Mouse (Mus musculus) CD4-positive helper T cell, adult 2 months (primary cell): Measurements from ENCODE around the gene Gm44973.
"Not testable (repeated sequence)": the region's sequence is repeated elsewhere in the genome, so short reads cannot be mapped to it uniquely, and the experiment has no call there.

Experiments used
- DNase-seq: peaks from one replicate; pipeline ENCODE4 v3.0.0-alpha.2; 2012; ENCODE audit warnings: low read depth, missing footprints, low spot score

Gene Gm44973

DNA sequence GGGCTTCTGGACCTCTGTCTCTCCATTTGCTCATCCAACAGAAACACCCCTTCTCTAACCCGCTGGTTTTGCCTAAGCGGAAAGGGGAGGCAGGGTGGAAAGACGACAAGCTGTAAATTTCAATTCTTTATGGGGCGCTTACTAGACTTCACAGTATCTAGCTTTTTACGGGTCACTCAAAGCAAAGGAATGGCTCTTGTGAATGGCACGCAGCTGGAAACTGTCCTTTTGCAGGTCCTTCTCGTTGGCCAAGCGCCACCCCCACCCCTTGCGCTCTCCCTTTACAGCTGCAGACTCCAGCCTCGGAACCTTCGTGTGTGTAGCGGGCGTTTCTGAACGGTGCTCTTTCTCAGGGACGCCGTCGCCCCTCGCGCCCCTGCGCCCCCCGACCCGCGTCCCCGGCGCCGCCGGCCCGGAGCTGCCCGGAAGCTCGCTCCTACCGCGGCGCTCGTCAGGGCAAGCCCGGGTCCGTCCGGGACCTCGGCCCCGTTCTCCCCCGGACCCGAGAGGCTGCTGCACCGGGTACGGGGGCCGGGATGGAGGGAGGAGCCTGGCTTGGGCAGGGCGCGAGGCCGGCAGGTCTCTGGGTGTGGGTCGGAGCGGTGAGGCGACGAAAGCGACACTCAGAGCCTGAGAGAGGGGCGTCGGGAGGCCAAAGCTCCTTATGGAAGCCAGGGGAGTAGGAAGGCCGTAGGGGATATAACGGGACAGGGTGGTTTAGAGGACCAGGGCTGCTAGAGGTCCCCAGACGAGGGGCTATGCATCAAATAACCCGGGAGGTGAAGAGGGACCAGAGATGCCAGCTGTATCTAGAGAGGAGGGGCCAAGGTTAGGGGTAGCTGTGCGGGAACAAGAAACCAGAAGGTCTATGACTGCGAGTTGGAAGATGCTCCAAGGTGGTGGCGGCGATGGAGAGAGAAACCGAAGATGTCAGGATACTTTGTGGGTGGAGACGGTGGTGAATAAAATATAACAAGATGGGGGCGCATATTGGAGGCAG, 36.2 kb downstream of the Gm44973 start, which contains the start of gene Zfp580:
Zfp580 (plus strand) TSS at position 346 of the 1,000 bp plus-strand sequence.
- peak; percentile 67 for DNase-seq

DNA sequence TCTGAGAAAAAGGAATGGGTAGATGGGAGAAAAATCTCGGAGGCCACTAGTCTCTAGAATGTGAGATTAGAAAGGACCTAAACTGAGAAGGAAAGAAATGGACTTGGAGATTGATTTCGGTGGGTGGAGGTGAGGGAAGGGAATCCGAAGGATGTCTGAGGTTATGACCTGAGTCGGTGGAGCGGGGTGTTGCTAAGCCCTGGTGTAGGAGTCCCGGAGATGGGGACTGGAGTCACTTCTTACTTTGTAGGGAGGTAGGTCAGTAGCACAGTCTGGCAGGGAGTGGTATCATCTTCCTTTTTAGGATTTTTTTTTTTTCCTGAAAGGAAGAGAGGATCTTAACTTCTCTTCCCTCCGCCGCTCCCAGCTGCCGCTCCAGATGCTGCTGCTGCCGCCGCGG, 37.1 kb downstream of the Gm44973 start:
- peak; percentile 30 for DNase-seq

DNA sequence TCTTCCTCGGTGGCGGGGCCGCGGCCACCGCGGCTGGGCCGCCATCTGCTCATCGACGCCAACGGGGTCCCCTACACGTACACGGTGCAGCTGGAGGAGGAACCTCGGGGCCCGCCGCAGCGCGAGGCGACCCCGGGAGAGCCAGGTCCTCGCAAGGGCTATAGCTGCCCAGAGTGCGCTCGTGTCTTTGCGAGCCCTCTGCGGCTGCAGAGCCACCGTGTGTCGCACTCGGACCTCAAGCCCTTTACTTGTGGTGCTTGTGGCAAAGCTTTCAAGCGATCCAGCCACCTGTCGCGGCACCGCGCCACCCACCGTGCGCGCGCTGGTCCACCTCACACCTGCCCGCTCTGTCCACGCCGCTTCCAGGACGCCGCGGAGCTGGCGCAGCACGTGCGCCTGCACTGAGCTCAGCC, 37.6 kb downstream of the Gm44973 start:
- DNase-seq, result peak; percentile 35

DNA sequence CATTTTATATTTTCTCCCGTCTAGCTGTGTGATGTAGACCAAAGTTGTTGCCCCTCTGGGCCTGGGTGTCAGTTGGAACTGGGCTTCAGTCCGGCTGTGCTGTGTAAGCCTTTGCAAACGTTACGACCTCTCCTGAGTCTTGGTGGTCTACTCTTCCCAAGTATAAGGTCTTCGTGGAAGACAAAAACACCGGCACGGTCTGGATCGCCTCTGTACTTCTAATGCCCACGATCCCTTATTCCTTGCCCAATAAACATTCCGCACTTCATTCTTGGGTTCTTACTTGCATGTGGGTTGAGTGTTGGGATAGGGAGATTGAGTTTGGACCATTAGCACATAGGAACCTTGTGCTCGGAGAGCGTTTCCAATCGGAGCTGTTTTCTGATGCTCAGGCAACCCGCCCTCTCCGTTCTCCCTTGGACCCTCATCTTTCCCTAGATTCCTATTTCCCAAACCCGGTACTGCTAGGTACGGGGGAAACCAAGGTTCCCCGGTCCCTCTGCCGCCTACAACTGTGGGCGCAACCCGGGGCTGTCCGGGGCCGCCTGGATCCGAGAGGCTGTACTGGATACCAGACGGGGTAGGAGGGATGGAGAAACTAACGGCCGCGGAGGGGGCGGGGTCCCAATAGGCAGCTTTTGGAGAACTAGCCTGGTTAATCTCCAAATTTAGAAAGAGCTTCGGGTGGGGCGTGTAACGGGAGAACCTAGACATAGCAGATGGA, 38.3 kb downstream of the Gm44973 start:
- no peak for DNase-seq

DNA sequence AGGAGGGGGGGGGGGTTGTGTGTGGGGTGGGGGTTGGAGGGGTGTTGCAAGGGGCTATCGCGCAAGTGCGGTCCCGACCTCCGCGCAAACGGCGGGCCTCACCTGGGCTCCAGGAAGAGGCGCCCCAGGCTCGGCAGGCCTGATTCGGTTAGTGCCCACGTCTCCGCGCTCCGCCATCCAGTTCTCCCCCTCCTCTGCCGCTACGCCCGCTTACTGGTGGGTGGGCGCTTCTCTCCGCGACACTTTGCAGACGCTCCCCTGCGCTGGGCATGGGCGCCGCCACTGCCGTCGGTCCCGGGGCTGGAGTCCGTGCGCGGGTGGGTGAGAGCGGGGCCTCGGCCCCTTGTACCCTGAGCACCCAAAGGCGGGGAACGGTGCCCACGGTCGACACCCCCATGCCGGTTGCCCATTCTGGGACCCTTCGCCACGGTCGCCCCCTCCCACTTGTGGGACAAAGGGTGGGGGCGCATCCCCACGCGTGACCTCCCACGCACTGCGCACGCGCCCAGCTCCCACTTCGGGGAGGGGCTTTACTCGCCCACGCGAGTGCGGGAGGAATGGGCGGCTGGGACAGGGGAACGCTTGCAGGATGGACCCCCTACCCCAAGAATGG, 41.5 kb downstream of the Gm44973 start:
- DNase-seq, result no peak

DNA sequence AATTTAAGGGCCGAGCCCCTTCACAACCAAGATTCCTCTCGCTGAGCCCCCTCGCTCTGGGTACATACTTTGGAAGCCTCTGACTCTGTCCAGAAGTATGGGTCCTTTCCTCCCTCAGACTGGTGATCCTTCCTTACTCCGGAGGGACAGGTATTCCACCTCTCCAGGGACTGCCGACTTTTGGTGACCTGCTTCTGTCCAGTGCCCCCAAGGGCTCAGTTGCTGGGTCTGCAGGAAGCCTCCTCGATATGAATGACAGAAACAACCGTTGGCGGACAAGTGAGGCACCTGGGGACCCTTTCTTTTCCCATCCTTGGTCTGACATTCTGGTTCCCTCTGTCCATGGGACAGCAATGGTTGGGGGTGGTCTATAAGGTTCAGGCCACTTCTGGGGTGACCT, 42.1 kb downstream of the Gm44973 start:
- DNase-seq, result no peak

DNA sequence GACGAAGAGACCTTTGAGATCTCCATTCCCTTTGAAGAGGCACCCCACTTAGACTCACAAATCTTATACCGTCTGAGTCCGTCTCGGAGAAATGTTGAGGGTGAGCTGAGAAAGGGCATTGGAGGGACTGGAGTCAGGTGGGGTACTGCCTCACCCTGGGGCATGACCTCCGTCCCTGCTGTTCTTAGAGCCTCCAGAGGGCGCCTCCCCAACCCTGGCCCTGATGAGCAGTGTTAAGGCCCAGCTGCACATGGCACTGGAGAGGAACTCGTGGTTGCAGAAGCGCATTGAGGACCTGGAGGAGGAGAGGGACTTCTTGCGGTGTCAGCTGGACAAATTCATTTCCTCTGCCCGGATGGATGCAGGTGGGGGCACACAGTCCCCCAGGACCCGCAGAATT, 42.5 kb downstream of the Gm44973 start:
- no peak for DNase-seq

DNA sequence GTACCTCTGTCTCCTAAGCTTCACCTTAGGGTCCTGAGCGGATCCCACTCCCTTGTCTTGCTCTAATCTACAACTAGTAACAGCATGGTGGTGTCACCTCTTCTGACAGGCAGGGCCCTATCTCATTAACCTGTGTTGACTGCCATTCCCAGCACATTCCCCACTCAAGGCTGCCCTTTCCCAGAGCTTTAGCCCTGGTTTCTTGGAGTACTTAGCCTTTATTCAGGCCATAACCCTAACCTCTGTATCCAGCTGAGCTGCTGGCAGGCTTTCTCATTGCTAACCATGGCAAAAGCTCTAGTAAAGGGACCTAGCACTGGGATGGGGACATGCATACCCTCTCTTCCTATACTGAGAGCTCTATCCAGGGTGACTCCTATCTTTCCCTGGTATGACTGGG, 43.3 kb downstream of the Gm44973 start:
- no peak for DNase-seq

DNA sequence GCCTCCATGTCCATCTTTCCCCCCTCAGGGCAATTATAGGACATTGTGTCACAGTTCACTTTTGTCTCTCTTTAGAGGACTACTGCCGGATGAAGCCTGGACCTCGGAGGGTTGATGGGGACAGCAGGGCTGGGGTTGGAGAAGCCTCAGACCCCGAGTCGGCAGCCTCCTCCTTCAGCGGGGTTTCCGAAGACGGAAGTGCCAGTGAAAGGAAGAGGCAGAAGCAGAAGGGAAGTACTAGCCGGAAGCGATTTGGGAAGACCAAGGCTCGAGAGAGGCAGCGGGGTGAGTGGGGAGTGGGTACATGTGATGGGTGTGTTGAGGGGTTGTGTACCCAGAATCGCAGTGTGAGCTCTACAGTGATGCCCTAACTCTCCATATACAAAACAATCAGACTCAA, 44.1 kb downstream of the Gm44973 start:
- no peak for DNase-seq

DNA sequence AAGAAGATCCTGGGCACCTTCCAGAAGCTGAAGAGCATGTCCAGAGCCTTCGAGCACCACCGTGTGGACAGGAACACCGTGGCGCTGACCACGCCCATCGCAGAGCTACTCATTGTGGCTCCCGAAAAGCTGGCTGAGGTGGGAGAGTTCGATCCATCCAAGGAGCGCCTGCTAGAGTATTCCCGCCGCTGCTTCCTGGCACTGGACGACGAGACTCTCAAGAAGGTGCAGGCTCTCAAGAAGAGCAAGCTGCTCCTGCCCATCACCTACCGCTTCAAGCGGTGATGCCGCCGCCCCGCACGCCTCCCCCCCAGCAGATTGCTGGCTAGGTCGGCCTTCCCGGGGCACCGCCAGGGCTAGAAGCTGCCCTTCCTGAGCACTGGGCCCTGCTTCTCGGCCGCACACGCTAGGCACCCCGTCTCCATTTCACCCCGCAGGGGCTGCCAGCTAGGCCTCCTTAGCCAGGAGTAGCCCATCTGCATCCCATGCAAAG, 45.0 kb downstream of the Gm44973 start:
- peak; percentile 81 for DNase-seq

DNA sequence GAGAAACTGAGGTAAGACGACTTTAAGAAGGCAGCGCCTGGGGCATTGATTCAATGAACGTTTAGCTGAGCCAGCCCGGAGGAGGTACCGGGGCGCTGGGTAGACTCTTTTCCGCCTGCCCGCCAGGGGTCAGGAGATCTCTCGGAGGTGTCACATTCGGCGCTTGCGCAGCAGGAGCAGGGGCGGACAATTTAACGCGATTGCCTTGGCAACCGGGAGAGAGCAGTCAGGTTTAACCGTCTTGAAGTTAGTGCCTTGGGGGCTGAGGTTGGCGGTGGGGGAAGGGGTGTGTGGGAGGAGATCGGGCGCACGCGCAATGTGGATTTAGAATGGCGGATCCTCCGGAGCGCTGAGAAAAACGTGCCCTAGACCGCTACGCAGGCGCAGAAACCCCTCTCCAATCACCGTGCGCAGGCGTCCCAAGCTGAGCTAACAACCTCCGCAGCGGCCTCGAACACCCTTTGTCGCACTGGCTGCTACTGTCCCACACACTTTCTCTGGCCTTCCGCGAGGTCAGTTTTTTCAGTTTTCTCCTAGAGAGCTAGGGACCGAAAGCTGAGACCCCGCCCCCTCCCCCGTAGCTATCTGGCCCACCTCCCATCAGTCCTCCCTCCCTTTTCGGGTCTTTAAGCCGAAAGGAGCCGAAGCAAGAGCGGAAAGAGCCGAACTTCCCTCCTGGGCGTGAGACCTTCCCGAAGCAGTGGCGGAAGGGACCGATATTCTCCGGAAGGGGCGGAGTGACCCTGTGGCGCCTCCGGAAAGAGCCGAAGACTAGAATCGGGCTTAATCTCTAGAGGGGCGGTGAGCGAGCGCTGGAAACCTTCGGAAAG, 45.9 kb downstream of the Gm44973 start:
- peak; percentile 98 for DNase-seq

DNA sequence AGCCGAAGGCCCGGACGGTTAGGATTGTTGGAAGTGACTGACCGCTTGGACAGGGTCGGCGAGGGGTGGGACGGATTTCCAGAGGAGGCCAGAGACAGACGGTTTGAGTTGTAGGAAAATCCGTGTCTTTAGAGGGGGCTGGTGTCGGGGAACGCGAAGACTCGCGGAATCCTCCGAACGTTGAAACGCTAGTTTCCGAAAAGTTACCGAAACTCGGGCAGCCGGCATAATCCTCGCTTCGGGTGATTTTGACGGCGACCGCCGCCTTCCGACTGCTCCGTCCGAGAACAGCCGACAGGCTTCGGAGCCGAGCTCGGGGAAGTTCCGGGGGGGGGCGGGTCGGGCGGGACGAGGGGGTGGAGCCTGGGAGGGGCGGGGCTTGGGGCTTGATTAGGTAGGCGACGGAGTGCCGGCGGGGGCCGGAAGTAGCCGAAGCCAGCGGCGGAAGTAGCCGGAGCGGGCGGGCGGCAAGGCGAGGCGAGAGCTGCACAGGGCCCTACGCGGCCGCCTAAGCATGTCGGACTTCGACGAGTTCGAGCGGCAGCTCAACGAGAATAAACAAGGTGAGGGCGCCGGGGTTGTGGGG, 46.6 kb downstream of the Gm44973 start, which contains the start of gene U2af2:
U2af2 (plus strand) TSS at position 370 of the 586 bp plus-strand sequence.
- DNase-seq, result peak; percentile 96

DNA sequence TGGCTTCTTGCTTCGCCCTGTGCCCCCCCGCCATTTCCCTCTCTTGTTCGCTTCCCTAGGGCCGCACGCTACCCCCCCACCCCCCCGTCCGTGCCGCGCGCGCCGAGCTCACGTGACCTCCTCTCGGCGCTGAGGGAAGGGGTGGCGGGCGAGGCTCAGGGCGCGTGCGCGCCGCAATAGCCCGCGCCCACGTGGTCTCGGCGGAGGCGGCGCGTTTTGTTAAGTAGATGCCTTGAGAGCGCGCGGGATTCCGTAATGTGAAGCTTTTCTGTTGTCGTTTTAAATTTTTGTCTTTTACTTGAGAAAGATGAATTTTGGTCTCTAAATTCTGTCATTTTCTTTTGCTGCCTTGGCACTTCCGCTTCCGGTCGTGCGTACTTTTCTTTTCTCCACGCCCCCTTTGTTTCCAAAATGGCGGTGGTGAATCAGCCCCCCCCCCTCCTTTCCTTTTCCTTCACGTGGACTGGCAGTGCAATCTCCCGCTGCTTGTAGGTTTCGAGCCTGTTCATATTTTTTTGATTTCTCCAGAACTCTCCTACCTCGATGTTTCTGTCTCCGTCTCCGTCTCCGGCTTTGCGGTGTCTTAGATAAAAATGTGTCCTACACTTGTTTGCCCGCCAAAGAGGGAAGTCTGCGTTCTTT, 47.2 kb downstream of the Gm44973 start:
- peak; percentile 95 for DNase-seq

DNA sequence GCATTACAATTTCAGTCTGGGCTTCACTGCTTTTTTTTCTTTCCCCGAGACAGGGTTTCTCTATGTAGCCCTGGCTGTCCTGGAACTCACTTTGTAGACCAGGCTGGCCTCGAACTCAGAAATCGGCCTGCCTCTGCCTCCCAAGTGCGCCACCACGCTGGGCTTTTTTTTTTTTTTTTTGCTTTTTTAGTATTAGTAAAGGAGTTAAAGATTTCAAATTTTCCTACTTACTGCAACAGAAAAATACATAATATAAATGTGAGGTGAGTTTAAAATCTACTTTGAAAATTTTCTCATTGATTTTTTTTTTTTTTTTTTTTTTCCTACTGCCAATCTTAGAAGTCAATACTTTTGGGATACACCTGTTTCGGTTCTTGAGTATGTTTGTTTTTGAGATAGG, 49.6 kb downstream of the Gm44973 start:
- no peak for DNase-seq

DNA sequence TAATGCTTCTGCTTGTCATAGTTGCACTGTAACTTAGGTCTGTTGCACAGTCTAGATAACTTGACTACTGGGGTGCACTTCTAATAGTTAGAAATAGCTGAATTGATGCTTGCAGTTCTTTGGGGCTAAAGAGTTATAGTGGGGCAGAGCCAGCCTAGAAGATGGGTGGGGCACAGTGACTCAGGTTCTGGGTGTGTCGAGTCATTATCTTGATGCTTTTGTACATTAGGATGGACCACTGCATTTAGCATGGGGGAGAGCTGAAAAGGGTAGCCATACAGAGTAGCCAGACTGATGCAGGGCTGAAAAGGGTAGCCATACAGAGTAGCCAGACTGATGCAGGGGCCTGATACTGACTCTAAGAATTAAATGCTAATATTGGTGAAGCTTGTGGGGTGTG, 58.3 kb downstream of the Gm44973 start:
- no peak for DNase-seq

DNA sequence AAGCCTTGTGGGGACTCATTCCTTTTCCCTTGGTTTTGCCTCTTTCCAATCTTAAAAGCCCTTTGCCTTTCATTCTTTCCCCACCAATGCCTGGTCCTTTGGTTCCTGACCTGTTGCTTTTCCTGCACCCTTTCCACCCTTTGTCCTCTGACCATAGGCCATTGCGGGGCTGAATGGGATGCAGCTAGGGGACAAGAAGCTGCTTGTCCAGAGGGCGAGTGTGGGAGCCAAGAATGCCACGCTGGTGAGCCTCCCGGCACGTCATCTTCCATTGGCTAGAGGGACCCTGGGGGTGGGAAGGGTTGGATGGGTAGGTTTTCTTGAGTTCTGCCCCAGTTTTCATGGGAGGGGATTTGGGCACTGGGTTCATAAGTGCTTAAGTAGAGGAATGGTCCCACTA, 59.7 kb downstream of the Gm44973 start:
- no peak for DNase-seq

DNA sequence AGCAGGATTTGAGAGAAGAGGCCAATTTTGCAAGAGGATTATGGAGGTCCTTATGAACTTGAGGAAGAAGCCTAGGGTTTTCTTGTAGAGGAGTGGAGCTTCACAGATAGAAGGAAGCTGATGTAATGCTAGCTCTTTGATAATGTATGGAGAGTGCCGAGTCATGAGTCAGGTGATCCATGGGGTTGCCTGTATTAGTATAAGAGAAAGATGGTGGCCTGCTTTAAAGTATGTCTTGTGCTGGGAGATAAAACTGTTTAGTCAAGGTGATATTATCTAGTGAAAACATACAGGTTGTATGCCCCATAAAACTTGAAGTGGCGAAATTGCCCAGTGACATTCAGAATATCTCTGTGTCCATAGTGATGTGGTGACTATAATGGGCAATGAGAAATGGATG, 61.6 kb downstream of the Gm44973 start:
- no peak for DNase-seq

DNA sequence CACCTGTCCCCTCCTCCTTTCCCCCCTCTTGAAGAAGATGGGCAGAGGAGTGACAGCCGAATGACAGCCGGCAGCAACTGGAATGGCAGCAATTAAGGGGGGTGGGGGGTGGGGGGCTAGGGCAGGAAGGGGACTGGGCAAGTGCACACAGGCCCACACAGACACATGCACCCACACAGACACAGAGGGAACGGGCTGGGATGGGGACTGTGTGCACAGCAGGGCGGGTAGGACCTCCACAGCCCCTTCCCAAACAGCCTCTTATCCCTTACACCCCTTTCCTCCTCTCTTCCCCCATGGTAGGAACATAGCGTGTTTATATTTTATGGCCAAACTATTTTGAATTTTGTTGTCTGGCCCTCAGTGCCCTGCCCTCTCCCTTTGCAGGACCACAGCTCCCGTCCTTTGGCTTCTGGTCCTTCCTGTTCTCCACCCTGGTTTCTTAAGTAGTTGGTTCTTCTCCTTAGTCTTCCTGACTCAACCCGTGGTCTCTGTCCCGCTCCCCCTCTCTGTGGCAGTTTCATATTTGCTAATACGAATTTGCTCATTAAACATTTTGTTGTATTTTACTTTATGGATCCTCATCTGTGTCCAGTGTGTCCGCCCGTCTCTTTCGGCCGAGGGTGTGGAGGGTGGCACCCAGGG, 64.2 kb downstream of the Gm44973 start:
- DNase-seq, result not testable (repeated sequence)

DNA sequence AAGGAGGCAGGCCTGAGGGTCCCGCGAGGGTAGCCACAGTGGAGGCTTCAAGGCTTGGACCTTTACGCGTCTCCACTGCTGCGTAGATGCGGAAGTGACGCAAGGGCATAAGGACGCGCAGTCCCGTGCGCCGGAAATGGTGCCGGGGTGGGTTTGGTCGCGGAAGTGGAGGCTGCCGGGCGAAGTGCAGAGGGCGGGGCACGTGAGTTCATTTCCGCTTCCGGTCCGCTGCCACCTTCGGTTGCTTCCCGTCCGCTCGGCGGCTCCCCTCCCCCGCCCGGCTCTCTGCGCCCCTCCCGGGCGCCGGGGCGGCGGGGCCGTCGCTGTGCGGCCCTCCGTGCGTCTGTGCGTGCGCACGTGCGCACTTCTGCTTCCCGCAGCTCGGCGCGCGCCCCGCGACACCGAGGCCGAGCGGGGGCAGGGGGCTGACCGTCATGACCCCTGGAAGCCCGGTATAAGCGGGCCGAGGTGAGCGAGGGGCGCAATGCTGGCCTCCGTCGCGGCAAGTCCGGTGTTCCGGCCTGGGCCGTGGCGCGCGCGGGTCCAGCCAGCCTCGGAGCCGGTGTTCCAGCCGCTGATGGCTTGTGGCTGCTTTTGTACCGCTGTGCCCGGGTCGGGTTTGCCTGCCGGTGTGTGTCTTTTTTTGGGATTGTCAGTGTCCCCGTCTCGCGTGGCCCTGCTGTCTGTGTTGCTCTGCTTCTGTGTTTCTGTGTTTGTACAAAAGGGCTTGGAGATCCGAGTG, 64.9 kb downstream of the Gm44973 start, which contains the start of gene Epn1:
Epn1 (plus strand) TSS at position 226 of the 742 bp plus-strand sequence.
- DNase-seq, result peak; percentile 98
